Mouse (Mus musculus): ENCODE data around the gene B230217C12Rik.

The B230217C12Rik gene

DNA sequence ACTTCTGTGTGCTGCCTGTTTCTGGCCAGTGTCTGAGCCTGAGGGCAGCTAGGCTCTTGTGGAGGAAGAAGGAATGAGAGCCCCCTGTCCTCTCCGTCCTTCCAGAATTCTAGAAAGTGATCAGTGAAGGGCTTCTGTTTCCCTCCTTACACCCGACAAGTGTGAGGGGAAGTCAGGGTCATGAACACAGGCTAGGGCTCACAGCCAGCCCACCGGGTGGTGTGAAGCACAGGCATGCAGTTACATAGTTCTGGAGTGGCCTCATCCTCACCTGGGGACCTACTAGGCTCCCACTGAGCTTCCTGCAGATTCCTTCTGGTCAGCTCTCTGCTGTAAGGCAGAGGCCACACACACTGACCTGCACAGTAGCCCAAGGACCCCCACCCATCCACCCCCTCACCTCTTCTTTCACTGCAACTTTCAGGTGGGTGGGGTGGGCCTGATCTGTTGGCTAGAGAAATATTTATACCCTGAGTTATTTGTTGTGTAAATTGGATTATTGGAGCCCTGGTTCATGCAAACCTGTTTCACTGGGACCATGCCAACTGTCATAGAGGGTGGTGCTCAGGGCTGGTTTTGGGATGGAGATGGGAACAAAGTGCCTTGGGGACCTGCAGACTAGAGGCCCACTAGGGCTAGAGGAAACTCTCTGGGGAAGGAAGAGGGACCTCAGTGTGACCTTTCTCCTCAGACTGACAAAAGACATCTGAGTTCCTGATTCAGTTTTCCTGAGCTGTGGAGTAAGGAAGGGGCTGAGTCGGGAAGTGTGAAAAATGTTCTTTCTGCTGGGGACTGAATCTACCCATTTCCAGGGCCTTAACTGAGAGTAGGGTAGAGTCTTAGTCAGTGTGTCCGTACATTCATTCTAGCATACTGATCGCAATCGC, 31.1 kb upstream of the B230217C12Rik start:
- no peak for DNase-seq

DNA sequence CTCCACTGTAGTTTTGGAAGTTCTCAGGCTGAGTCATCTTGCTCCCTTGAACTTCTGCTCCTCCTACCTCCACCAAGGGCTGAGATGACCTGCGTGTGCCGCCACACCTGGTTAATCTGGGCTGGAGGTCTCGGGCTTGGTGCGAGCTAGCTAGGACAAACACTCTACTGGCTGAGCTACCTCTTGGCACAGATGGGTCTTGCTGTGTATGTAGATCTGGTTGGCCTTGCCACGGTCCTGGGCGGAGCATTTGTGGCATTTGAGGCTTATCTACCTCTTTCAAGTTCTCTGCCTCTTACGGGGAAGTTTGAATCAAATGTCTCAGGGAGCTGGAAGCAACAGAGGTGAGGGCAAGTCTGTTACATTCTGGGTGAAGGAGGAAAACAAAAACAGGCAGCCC, 30.2 kb upstream of the B230217C12Rik start:
- no peak for DNase-seq

DNA sequence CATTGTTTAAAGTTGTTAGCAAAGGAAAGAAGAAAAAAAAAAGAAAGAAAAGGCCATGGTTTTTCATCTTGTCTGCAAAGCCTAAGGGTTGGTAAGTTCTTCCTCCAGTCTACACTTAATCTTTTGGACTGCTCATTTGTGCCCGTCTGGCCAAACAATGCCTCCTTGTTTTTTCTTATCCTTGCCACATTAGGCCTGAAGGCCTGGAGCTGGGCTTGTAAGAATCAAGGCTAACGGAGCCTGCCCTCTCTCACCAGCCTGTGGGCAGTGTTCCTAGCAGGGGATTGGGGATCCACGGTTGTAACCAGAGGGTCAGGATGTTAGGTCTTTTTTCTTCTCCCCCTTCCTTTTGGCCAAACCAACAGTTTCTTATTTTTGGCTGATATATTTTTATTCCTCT, 29.6 kb upstream of the B230217C12Rik start:
- DNase-seq = no peak

DNA sequence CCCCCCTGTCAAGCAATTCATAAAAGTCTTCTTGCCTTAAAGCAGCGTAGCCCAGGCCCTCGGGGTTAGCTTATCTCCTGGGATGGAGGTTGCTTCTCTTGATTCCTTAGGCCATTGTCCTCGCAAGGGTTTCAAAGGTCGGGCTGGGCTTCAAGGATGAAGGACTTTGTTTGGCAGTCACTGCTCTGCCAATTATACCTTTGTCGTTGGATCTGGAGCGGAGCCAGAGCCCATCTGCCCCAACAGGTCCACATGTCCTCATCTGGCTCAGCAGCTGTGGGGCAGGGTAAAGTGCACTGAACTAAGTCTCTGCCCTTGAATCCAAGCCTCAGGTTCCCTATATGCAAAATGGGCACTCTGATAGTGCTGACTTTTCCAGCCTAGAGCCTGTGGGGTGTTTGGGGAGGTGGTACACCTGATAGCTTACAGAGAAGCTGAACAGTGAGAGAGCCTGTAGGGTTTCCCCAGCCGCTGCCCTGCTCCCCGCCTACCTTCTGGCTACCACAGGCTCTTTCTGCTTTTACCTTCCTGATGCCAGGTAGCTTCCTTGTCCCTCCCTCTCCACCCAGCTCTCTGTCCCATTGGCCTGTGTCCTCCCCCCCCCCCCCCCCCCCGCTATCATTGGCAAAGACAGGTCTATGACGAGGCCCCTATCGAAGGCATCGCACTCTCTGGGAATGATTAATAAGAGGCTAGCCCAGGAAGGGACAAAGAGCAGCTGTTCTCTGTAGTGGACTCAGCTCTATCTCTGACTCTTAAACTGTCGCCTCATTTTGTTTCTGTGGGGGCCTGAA, 28.8 kb upstream of the B230217C12Rik start:
- no peak for DNase-seq

DNA sequence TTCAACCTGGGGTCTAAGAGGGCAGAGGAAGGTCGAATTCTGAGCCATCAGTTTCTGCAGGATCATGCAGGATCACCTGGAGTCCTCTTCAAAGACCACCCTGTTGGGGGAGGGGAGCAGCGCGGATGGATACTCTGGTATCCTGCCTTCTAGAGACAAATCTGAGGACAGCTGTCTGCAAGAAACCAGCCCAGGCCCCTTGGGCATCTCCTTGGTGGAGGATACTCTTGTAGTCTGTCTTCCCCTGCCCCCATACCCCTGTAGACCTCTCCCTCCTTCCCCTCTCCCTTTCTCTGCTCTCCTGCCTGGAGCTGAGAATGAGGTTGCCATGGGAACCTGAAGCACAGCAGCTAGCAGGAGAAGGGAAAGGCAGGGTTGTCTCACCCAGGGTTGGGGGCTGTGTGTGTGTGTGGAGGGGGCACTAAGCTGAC, 28.1 kb upstream of the B230217C12Rik start:
- DNase-seq = no peak

DNA sequence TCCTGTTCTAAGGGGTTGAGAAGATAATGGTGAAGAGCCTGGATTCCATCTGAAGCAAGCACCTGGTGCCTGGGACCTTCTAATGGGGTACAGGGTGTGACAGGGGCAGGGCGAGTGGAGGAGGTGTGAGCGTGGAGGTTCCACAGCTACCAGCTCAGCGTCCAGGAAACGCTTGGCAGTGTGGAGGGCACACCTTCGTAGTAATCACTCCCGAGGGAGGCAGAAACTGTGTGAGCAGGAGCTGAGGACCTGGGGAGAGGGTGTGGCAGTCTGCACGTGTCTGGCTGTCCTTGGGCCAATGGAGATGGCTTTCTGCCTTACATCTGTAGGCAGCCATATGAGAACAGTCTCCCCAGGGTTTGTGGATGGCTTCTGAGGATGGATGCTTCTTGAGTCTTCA, 27.5 kb upstream of the B230217C12Rik start:
- DNase-seq = no peak

DNA sequence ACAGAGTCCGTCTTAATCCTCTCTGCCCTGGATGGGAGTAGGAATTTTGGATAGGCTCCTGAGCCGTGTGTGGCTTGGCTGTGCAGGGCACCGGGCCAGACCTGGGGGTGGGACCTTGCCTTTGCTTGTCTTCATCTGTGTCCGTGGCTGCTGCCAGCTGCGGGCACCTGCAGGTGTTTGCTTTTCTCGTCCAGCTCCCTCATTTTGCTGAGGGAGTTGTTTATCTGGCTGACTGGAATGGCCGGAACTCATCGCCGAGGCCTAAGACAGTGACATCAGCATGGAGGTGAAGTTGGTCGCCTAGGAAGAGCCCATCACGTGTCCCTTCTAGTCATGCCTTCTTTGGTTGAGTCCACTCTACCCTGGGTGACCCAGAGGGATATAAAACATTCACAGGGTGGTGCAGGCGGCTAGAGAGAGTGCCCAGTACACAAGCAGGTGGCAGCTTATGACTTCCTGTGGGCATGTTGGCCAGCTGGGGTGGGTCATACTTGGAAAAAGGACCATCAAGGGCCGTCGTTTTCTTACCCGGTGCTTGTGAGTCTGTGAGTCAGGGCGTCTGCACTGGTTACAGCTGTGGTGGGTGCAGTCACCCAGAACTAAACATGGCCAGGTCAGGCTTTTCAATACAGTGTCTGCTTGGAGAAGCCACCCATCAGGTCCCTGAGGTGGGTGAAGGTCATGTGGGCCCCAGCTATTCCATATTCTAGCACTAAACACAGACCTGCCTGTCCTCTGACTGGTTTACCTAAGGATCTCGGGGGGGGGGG, 26.6 kb upstream of the B230217C12Rik start:
- no peak for DNase-seq

DNA sequence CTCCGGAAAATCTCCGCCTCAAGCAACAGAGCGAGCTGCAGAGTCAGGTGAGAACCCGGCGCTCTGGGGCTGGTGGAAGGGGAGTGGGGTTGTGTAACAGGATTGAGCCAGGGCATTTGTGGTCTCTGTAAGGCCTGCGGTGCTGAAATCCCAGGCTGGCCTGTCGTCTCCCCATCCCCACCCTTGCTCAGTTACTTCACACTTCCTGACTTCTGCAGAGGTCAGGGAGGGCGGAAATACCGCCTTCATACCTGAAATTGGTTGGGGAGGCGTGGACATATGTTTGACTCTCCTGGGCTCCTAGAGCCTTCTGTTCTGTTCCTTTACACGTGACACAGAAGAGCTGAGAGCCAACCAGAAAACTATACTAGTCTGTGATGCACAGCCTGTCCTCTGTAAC, 24.8 kb upstream of the B230217C12Rik start:
- no peak for DNase-seq

DNA sequence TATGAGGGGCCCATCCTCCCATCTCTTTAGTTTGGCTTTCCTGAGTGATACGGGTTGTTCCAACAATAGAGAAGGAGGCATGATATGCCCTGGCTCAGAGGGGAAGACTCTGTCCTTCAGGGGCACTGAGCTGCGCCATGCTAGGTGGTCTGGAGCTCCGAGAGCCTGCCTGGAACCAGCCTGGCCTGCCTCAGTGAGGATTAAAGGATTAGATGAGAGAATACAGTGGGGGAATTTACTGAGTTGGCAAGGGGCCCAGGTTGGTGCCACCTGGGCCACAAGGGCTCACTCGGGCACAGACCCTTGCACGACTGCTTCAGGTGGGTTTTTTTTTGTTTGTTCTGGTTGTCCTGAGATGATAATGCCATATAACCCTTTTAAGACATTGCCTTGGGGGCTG, 24.4 kb upstream of the B230217C12Rik start:
- DNase-seq = no peak

DNA sequence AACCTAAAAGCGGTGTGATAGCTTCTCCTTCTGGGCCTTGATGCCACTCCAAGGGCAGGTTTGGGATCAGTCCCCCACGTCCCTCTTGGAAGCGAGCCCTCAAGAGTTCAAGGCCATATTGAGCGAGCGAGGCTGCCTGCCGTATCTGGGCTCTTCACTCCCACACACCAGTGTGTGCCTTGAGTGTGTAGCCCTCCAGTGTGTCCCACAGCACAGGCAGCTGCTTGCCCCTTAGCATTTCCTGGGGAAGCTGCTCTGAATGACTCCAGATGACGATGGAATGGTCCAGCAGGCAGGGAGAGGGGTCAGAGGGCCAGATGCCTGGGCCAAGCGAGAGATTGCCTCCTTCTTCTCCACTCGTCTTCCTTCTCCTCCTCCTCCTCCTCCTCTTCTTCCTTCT, 23.7 kb upstream of the B230217C12Rik start:
- no peak for DNase-seq

DNA sequence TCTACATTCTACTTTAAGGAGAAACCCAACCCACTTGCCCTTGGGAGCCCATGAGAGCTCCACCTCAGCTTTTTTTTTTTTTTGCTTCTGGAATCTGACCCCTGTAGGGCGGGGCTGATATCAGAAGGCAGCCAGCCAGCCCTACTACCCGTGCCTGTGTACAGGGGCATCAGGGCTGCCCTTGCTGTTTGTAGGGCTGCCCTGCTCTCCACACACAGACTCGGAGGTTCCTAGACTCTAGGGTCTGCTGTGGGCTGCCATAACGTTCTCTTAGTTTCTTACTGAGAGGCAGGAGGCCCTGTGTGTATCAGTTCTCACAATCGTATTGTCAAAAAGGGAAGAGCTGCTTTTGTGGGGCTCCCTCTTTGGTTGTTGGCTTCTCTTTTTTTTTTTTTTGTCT, 23.2 kb upstream of the B230217C12Rik start:
- DNase-seq = no peak

DNA sequence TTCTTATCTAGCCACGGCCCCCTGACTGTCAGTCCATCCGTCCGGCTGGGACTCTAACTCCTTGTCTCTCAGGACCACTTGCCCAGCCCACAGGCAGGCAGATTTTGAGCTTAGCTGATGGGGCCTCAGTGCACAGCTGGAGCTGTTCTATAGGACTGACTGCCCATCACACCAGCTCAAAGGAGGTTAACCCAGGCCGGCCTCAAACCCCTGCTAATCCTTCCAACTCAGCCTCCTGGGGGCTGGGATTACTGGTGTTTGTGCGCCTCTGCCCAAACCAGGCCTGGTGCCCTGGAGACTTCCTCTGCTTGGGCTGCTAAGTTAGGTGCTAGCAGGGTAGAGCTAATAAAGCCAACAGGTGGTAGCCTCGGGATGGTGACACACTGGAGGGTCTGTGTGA, 22.6 kb upstream of the B230217C12Rik start:
- DNase-seq = no peak

DNA sequence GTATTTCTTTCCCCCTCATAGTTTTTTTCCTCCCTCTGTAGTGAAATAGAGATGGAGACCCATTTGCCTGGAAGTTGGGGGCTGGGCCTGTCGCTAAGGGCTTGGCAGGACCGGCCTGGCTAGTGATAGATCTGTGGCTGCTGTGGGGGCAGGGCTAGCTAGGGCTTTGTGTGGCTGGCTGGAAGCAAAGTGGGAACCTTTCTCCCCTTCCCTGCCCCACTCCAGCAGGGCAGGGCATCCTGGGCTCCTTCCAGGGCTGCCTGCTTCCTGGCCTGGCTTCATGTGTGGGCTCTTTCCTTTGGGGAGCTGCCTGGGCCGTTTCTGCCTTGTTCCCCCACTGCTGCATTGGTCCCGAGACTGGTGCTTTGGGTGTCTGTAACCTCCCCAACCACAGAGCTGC, 22.0 kb upstream of the B230217C12Rik start:
- no peak for DNase-seq

DNA sequence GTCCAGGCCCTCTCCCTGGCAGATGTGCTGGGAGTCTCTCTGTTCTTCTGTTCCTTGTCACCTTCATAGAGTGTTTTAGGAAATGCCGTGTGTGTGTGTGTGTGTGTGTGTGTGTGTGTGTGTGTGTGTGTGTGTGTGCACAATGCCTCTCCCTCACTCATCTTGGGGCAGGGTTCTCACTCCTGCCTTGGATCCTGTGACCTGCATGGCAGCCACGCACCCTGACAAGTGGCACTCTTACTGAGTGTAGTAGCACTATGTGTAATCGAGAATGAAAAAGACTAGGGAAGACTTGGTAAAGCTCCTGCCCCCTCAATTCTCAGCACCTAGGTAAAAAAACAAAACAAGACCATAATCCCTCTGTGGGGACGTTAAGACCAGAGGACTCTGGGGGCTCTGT, 21.5 kb upstream of the B230217C12Rik start:
- DNase-seq = no peak

DNA sequence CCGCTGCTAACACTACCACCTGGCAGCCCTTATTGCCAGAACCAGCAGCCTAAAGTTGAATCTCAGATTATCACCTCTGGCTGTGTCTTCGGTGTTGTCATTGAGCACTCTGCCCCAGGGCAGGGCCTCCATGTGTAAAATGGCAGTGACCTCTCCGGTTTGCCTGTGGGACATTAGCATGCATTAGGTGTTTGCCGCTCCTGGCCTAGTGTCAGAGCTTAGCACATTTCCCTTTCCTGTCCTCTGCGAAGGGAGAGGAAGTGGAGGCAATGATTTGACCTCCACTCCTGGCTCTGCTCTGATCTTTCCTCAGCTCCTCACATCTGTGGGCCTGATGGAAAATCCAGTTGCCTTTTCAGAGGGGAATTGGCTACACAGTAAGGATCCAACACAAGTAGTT, 20.7 kb upstream of the B230217C12Rik start:
- no peak for DNase-seq

DNA sequence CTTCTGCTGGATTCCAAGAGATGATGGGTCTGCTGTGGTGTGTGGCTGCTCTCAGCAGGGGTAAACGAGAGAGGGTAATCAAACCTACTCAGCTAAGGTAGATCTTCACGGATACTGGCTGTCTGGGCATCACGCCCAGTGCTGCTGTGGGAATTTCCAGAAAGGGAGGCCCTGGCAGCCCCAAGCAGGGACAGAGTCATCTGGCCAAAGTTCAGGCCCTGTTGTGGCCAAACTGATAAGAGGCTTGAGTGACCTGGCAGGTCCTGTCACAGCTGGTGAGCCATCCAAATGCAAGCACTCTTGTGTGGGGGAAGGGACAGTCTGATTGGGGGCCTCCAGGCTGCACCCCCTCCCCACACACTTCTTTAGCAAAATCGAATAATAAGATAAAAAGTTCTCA, 19.7 kb upstream of the B230217C12Rik start:
- no peak for DNase-seq

DNA sequence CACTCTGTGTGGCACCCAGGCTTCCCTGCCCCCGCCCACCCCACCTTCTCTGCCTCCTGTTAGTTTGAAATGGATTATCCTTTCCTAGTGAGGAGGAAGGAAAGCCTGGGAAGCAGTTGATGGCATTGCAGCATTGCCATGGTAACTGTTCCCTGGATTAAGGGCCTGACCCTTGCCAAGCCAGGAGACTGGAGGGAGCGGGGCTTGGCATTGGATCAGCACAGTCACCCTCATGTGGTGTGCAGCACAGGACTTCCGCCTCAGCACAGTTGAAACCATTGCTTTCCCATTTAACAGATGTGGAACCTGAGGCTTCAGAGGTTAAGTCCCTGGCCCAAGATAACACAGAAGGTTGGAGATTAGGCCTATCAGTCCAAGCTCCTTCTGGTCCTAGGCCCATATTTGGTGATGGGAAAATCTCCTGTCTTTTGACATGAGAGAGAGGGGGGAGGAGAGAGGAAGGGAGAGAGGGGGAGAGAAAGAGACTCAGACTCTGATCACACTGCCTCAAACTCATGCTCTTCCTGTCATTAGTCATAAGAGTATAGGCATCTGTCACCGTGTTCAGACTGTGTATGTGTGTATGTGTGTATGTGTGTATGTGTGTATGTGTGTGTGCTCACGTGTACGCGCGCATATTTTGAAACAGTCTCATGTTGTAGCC, 19.0 kb upstream of the B230217C12Rik start:
- DNase-seq = no peak

DNA sequence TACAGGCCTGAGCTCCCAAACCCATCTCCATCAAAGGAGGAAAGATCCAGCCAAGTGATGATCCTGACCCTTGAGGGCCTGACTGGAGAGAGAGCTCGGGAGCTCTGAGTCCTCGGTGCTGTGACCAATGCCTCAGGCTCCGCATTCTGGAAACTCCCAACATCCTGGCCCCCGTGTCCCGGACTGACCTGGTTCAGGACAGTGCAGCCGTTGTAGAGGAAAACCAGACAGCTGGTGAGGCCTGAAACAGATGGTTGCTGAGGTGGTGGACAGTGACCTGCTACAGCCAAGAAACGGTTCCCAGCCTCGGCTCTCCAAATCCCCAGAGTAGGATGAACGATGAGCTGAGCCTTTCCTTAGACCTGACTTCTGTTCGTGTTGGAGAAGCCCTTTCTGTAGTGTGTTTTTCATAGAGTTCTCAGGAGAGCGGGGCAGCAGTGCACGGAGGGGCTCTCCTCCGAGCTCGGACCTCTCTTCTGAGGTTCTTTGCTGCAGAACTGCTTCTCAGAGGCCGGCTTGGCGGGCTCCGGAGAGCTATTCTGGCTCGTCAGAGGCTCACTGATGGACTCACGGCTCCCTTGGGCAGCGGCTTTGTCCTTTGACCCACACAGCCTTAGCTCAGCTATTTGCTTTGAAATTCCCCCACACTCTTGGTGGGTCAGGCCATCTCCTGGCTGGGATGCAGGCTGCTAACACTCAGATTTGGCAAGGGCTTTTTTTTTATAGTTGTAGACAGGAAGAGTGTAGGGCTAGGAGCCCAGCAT, 17.6 kb upstream of the B230217C12Rik start:
- no peak for DNase-seq

DNA sequence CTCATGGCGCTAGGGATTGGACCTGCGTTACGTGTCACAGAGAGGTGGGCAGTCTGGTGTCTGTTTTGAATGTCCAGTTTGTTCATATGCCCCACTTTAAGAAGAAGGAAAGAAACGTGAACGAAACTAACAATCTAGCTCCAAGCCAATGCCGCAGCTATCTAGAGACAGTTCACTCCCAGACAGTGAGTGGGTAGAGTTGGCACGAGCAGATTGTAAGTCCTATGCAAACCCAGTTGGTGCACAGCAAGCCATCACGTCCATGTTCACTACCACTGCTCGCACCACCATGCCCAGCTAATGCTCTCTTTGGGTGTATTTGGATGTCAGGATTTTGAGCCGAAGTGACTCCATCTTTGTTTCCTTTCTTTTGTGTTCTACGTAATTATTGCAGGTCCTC, 16.4 kb upstream of the B230217C12Rik start:
- DNase-seq = no peak

DNA sequence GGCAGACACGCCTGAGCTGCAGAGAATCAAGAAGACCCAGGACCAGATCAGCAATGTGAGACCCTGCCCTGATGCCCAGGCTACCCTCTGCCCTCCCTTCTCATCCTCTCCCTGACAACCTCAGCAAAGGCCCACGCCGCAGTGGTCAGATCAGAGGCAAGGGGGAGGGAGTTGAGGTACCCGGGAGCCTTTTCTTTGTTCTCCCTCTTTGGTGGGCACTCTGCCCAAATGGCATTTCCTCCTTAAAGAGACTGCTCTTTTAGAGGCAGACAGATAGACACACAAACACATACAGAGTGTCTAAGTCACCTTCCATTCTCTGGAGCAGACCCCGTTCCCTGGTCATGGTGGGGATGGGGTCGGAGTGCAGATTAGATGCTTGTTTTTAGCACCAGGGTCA, 15.7 kb upstream of the B230217C12Rik start:
- no peak for DNase-seq

DNA sequence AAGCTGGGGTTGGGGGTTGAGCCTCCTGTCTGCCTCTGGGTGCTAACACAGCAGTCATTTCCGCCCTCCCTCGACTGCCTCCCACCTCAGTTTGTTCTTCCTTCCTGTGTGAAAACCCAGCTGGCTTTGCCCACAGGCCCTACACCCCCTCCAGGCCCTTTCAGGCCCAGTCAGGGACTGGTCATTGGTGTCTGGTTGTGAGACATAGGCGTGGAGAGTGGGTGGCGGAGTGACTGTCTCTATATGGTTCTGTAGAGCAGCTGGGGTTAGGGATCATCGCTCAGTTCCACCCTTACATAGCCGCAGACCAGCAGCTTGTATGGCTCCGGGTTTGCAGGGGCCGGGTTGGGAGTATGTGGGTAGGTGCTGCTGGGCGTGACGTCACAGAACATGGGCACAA, 15.3 kb upstream of the B230217C12Rik start:
- DNase-seq = peak; percentile 81

DNA sequence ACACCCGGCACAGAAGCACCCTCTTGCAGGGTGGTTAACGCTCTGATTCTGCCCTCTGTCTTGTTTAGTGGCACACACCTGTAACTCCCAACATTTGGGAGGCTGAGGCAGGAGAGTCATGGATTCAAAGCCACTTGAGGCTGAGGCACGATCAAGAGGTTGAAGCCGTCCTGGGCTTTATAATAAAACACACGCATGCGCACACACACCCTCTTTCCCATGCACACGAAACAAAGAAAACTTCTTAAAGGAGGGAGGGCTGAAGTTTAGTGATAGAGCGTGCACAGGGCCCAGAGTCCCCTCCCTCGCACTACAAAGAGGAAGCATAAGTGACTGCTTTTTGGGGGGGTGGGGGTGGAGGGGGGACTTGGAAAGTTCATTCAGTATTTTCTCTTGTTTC, 14.6 kb upstream of the B230217C12Rik start:
- DNase-seq = peak; percentile 70

Measured in thymus, postnatal 4 days (tissue).